Mouse (Mus musculus) MEL (cell line): ENCODE data around the gene Rxfp2.

Experiments
- CTCF ChIP-seq, 3 experiments: IDR thresholded peaks in 2 of 3; conservative IDR thresholded peaks in 1 of 3; 2 replicates each; pipeline ENCODE4 v1.5.1; 2011 to 2012; ENCODE audit warnings: low read length in 3 of 3, low read depth in 2 of 3, mild to moderate bottlenecking in 2 of 3, improper control_type of control experiment in 1 of 3, inconsistent platforms in 1 of 3, mixed read lengths in 1 of 3, moderate library complexity in 1 of 3; ENCODE audit not compliant: control insufficient read depth in 1 of 3, insufficient read depth in 1 of 3, poor library complexity in 1 of 3, severe bottlenecking in 1 of 3
- GATA1 ChIP-seq: IDR thresholded peaks from 2 replicates; pipeline ENCODE4 v1.6.1; 2011; ENCODE audit warnings: low read depth, low read length, improper control_type of control experiment
- POLR2A ChIP-seq, 2 experiments: IDR thresholded peaks; 2 replicates each; pipeline ENCODE4 v1.6.1; 2011 to 2012; ENCODE audit warnings: low read length in 2 of 2, mild to moderate bottlenecking in 2 of 2, control low read depth in 1 of 2, improper control_type of control experiment in 1 of 2, low read depth in 1 of 2, moderate library complexity in 1 of 2; ENCODE audit not compliant: control insufficient read depth in 1 of 2, insufficient read depth in 1 of 2, poor library complexity in 1 of 2
- TAL1 ChIP-seq: IDR thresholded peaks from 2 replicates; pipeline ENCODE4 v1.6.1; 2012; ENCODE audit warnings: mild to moderate bottlenecking, inconsistent platforms, low read length, moderate library complexity, mixed read lengths
- USF1 ChIP-seq: IDR thresholded peaks from 2 replicates; pipeline ENCODE4 v1.6.1; 2014; ENCODE audit warnings: low read depth, mild to moderate bottlenecking, inconsistent platforms, low read length, improper control_type of control experiment, moderate library complexity

DNA sequence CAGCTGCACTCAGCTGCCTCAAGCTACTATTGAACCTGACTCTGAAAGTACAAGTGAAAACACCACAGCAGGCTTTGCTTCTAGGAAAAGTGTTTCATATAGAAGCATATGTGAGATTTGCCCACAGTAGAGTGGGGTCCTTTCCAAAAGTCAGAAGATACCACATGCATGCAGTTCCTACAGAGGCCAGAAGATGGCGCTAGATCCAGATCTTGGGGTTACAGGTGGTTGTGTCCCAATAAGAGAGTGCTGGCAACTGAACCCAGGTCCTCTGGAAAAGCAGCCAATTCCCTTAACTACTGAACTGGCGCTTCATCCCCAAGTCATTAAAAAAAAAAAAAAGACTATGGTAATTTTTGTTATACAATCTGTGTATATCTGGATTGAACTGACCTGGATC lies 5.7 kb downstream of the Rxfp2 start:
- TF ChIP-seq USF1 (no peak), CTCF (IDR thresholded peaks at IDR 0.05 in 2 of 3, conservative IDR thresholded peaks at IDR 0.05 in 1 of 3; ENCODE audit: control insufficient read depth in 1 of 3, insufficient read depth in 1 of 3, low read depth in 2 of 3, low read length in 3 of 3, poor library complexity in 1 of 3, severe bottlenecking in 1 of 3) (peak; percentile 26 to 61 (median 49); a peak in 5 of 6 replicates), TAL1 (no peak), GATA1 (no peak), POLR2A (IDR thresholded peaks at IDR 0.05; ENCODE audit: control insufficient read depth in 1 of 2, insufficient read depth in 1 of 2, low read depth in 1 of 2, low read length in 2 of 2, poor library complexity in 1 of 2) (no peak)
